Mouse (Mus musculus) urinary bladder, adult 2 months (tissue): ENCODE results near the gene Gm20905. TPM values are rescaled to one million over a fixed set of nuclear protein-coding genes. Genes with fewer than 3 reads are reported as not detected.
"Not testable (repeated sequence)": the region's sequence is repeated elsewhere in the genome, so short reads cannot be mapped to it uniquely, and the experiment has no call there.

Experiments
- DNase-seq: peaks from one replicate; pipeline ENCODE4 v3.0.0; 2022; ENCODE audit warnings: low spot score
- polyA plus RNA-seq: library from polyadenylated mRNA; depleted of rRNA; stranded (reverse); fragments of >200 nt; gene quantifications from 2 replicates; pipeline ENCODE4 v1.2.3, GENCODE M21; 2012; rRNA removed

The Gm20905 gene
- not detected in 2 replicates for polyA plus RNA-seq

- DNase-seq, result not testable (repeated sequence)
Measured at GRCm38 (mm10) chrY:37259503-37259902, at the start of gene Gm20905. Gene Gm20905, minus strand, starts transcription at chrY:37259603.
